Mouse (Mus musculus) MEL (cell line): Measurements from ENCODE around the gene Fgfr2. TPM values are rescaled to one million over a fixed set of nuclear protein-coding genes. Genes with fewer than 3 reads are reported as not detected.
A peak's percentile ranks its signal among the peaks of the same experiment; 100 is the strongest.

Experiments used
- DNase-seq: peaks from one replicate; pipeline ENCODE4 v3.0.0; 2011; ENCODE audit warnings: low read depth, low spot score
- H3K27ac ChIP-seq: 2 replicates; pipeline ENCODE4 v1.5.1; 2012; ENCODE audit warnings: low read depth, mild to moderate bottlenecking, control low read depth, low read length, moderate library complexity; ENCODE audit not compliant: control insufficient read depth
- H3K27me3 ChIP-seq, 2 experiments: fragments of 150-350 bp in 1 of 2; sonication (generic) in 1 of 2; 2 replicates each; pipeline ENCODE4 v1.6.1; 2012; ENCODE audit warnings: low read length in 2 of 2, mild to moderate bottlenecking in 2 of 2, improper control_type of control experiment in 1 of 2, moderate library complexity in 1 of 2; ENCODE audit not compliant: insufficient read depth in 2 of 2, control insufficient read depth in 1 of 2
- H3K36me3 ChIP-seq, 2 experiments: 2 replicates each; pipeline ENCODE4 v1.6.1; 2012 to 2014; ENCODE audit warnings: low read length in 2 of 2, improper control_type of control experiment in 1 of 2, inconsistent platforms in 1 of 2, mild to moderate bottlenecking in 1 of 2; ENCODE audit not compliant: insufficient read depth in 2 of 2, control insufficient read depth in 1 of 2
- H3K4me1 ChIP-seq, 2 experiments: fragments of 150-350 bp in 1 of 2; sonication (generic) in 1 of 2; 2 replicates each; pipeline ENCODE4 v1.6.1; 2012; ENCODE audit warnings: low read length in 2 of 2, improper control_type of control experiment in 1 of 2, mild to moderate bottlenecking in 1 of 2; ENCODE audit not compliant: insufficient read depth in 2 of 2, control insufficient read depth in 1 of 2
- H3K4me3 ChIP-seq, 2 experiments: fragments of 150-350 bp in 1 of 2; sonication (generic) in 1 of 2; 2 replicates each; pipeline ENCODE4 v1.5.1; 2012; ENCODE audit warnings: low read depth in 2 of 2, low read length in 2 of 2, mild to moderate bottlenecking in 2 of 2, moderate library complexity in 2 of 2, control low read depth in 1 of 2, improper control_type of control experiment in 1 of 2; ENCODE audit not compliant: control insufficient read depth in 1 of 2, insufficient read depth in 1 of 2
- H3K79me2 ChIP-seq: 2 replicates; pipeline ENCODE4 v1.6.1; 2012; ENCODE audit warnings: mild to moderate bottlenecking, low read length, moderate library complexity; ENCODE audit not compliant: control insufficient read depth, poor library complexity, insufficient read depth
- H3K9ac ChIP-seq: 2 replicates; pipeline ENCODE4 v1.6.1; 2012; ENCODE audit warnings: low read depth, mild to moderate bottlenecking, control low read depth, low read length, moderate library complexity; ENCODE audit not compliant: control insufficient read depth, poor library complexity, severe bottlenecking
- H3K9me3 ChIP-seq: fragments of 150-350 bp; sonication (generic); replicated peaks from 2 replicates; pipeline ENCODE4 v1.6.1; 2012; ENCODE audit warnings: mild to moderate bottlenecking, low read length, improper control_type of control experiment, moderate library complexity; ENCODE audit not compliant: insufficient read depth
- BHLHE40 ChIP-seq: IDR thresholded peaks from 2 replicates; pipeline ENCODE4 v1.6.1; 2012; ENCODE audit warnings: low read depth, mild to moderate bottlenecking, inconsistent platforms, low read length, improper control_type of control experiment, borderline replicate concordance
- CHD1 ChIP-seq: IDR thresholded peaks from 2 replicates; pipeline ENCODE4 v1.6.1; 2012; ENCODE audit warnings: low read depth, mild to moderate bottlenecking, inconsistent platforms, low read length, improper control_type of control experiment
- CHD2 ChIP-seq: IDR thresholded peaks from 2 replicates; pipeline ENCODE4 v1.6.1; 2011; ENCODE audit warnings: low read length, improper control_type of control experiment
- CTCF ChIP-seq, 3 experiments: IDR thresholded peaks in 2 of 3; conservative IDR thresholded peaks in 1 of 3; 2 replicates each; pipeline ENCODE4 v1.5.1; 2011 to 2012; ENCODE audit warnings: low read length in 3 of 3, low read depth in 2 of 3, mild to moderate bottlenecking in 2 of 3, improper control_type of control experiment in 1 of 3, inconsistent platforms in 1 of 3, mixed read lengths in 1 of 3, moderate library complexity in 1 of 3; ENCODE audit not compliant: control insufficient read depth in 1 of 3, insufficient read depth in 1 of 3, poor library complexity in 1 of 3, severe bottlenecking in 1 of 3
- E2F4 ChIP-seq: IDR thresholded peaks from 2 replicates; pipeline ENCODE4 v1.6.1; 2011; ENCODE audit warnings: low read depth, low read length, improper control_type of control experiment, borderline replicate concordance
- EP300 ChIP-seq, 2 experiments: IDR thresholded peaks; 2 replicates each; pipeline ENCODE4 v1.6.1; 2011; ENCODE audit warnings: improper control_type of control experiment in 2 of 2, low read length in 2 of 2, low read depth in 1 of 2, mild to moderate bottlenecking in 1 of 2
- ETS1 ChIP-seq: IDR thresholded peaks from 2 replicates; pipeline ENCODE4 v1.6.1; 2012; ENCODE audit warnings: low read depth, mild to moderate bottlenecking, inconsistent platforms, low read length, improper control_type of control experiment, moderate library complexity
- GATA1 ChIP-seq: IDR thresholded peaks from 2 replicates; pipeline ENCODE4 v1.6.1; 2011; ENCODE audit warnings: low read depth, low read length, improper control_type of control experiment
- HCFC1 ChIP-seq: IDR thresholded peaks from 2 replicates; pipeline ENCODE4 v1.6.1; 2012; ENCODE audit warnings: low read depth, mild to moderate bottlenecking, inconsistent platforms, low read length, improper control_type of control experiment, moderate library complexity
- JUND ChIP-seq: IDR thresholded peaks from 2 replicates; pipeline ENCODE4 v1.6.1; 2011; ENCODE audit warnings: low read depth, mild to moderate bottlenecking, improper control_type of control experiment, low read length
- KAT2A ChIP-seq: conservative IDR thresholded peaks from 2 replicates; pipeline ENCODE4 v1.6.1; 2012; ENCODE audit warnings: low read depth, low read length, improper control_type of control experiment, inconsistent platforms
- MAFK ChIP-seq: IDR thresholded peaks from 2 replicates; pipeline ENCODE4 v1.6.1; 2011; ENCODE audit warnings: low read depth, mild to moderate bottlenecking, low read length, improper control_type of control experiment, borderline replicate concordance
- MEF2A ChIP-seq: IDR thresholded peaks from 2 replicates; pipeline ENCODE4 v1.6.1; 2014; ENCODE audit warnings: low read depth, mild to moderate bottlenecking, inconsistent platforms, low read length, improper control_type of control experiment; ENCODE audit not compliant: poor library complexity, insufficient replicate concordance, severe bottlenecking; ENCODE audit errors: extremely low read depth
- MYC ChIP-seq: IDR thresholded peaks from 2 replicates; pipeline ENCODE4 v1.6.1; 2011; ENCODE audit warnings: low read depth, mild to moderate bottlenecking, low read length, improper control_type of control experiment, moderate library complexity
- NELFE ChIP-seq: IDR thresholded peaks from 2 replicates; pipeline ENCODE4 v1.6.1; 2011; ENCODE audit warnings: low read depth, low read length, improper control_type of control experiment
- NRF1 ChIP-seq: IDR thresholded peaks from 2 replicates; pipeline ENCODE4 v1.6.1; 2014; ENCODE audit warnings: low read depth, mild to moderate bottlenecking, inconsistent platforms, low read length, improper control_type of control experiment, moderate library complexity; ENCODE audit not compliant: poor library complexity, insufficient read depth, severe bottlenecking
- POLR2A ChIP-seq, 2 experiments: IDR thresholded peaks; 2 replicates each; pipeline ENCODE4 v1.6.1; 2011 to 2012; ENCODE audit warnings: low read length in 2 of 2, mild to moderate bottlenecking in 2 of 2, control low read depth in 1 of 2, improper control_type of control experiment in 1 of 2, low read depth in 1 of 2, moderate library complexity in 1 of 2; ENCODE audit not compliant: control insufficient read depth in 1 of 2, insufficient read depth in 1 of 2, poor library complexity in 1 of 2
- POLR2AphosphoS5 ChIP-seq: IDR thresholded peaks from 2 replicates; pipeline ENCODE4 v1.6.1; 2012; ENCODE audit warnings: low read depth, borderline replicate concordance, mild to moderate bottlenecking, inconsistent platforms, low read length, moderate library complexity, mixed read lengths
- TCF12 ChIP-seq: IDR thresholded peaks from 2 replicates; pipeline ENCODE4 v1.6.1; 2014; ENCODE audit warnings: low read depth, mild to moderate bottlenecking, inconsistent platforms, low read length, improper control_type of control experiment, moderate library complexity
- UBTF ChIP-seq: IDR thresholded peaks from 2 replicates; pipeline ENCODE4 v1.6.1; 2012; ENCODE audit warnings: low read depth, mild to moderate bottlenecking, inconsistent platforms, low read length, improper control_type of control experiment, moderate library complexity, borderline replicate concordance; ENCODE audit not compliant: insufficient read depth
- USF2 ChIP-seq, 2 experiments: IDR thresholded peaks; 2 replicates each; pipeline ENCODE4 v1.6.1; 2011 to 2012; ENCODE audit warnings: improper control_type of control experiment in 2 of 2, low read length in 2 of 2, borderline replicate concordance in 1 of 2, inconsistent platforms in 1 of 2, low read depth in 1 of 2, mild to moderate bottlenecking in 1 of 2; ENCODE audit not compliant: insufficient read depth in 1 of 2
- ZC3H11A ChIP-seq: IDR thresholded peaks from 2 replicates; pipeline ENCODE4 v1.6.1; 2012; ENCODE audit warnings: low read depth, mild to moderate bottlenecking, inconsistent platforms, low read length, improper control_type of control experiment
- ZKSCAN1 ChIP-seq: IDR thresholded peaks from 2 replicates; pipeline ENCODE4 v1.6.1; 2012; ENCODE audit warnings: low read depth, mild to moderate bottlenecking, inconsistent platforms, low read length, improper control_type of control experiment, moderate library complexity
- ZMIZ1 ChIP-seq: IDR thresholded peaks from 2 replicates; pipeline ENCODE4 v1.6.1; 2012; ENCODE audit warnings: low read depth, mild to moderate bottlenecking, inconsistent platforms, low read length, improper control_type of control experiment, moderate library complexity
- ZNF384 ChIP-seq: IDR thresholded peaks from 2 replicates; pipeline ENCODE4 v1.6.1; 2012; ENCODE audit warnings: low read depth, mild to moderate bottlenecking, inconsistent platforms, low read length, improper control_type of control experiment
- polyA plus RNA-seq, 2 experiments: library from polyadenylated mRNA; stranded (reverse) in 1 of 2; unstranded in 1 of 2; fragments of >175 nt in 1 of 2; fragments of >200 nt in 1 of 2; gene quantifications; 2 replicates each; pipeline versions ENCODE4 v1.2.1 to v1.2.4; 2012; ENCODE audit warnings: low replicate concordance in 2 of 2, low read depth in 1 of 2; ENCODE audit not compliant: insufficient read length in 2 of 2, insufficient read depth in 1 of 2, missing spikeins in 1 of 2
- total RNA-seq: library from RNA; depleted of rRNA; stranded (reverse); fragments of 300-350 nt; gene quantifications from 2 replicates; pipeline ENCODE4 v1.2.3, GENCODE M21; 2012

The Fgfr2 gene
- total and polyA plus RNA-seq, 3 experiments: not detected

DNA sequence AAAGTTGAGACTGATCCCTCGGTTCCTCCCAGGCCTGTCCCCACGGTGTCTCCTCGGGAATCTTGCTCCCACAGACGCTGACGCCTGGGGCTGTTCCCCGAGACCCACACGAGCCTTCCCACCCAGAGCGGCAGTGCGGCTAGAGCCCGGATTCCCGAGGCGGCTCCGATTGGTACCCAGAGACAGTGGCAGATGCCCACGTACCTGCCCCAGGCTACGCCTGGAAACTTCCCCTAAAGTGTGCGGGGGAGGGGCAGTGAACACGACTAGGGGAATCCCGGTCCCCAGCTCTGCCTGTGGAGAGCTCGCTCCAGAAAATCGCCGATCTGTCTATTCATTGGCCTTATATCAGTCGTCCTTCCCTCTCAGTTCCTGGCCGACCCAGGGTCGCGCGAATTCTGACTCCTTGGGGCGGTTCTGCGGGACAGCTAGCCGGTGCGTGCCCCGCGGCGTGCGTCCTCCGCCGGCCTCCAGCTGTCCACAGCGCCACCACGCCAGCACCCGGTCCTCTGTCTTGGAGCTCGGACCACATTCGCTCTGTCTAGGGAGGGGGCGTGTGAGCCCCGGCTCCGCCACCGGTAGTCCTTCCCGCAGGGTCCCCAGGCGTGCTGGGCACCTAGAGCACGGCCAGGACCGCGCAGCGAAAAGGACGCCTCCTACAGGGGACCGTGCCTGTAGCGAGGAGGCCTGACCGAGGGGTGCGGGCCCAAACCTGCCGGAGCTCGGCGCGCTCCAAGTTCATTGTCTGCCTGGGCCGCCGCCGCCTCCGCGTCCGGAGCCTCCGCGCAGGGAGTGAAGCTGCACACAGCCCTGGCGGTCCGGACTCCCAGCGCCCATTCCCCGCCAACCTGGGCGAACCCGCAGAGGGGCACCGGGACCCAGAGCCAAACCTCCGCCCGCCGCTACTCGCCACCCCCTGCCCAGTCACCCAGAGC is 806.8 kb downstream of the Fgfr2 start:
- peak; percentile 79 for DNase-seq
- peak overlapping the region; percentile 96 to 97 for H3K4me3 ChIP-seq
- TF ChIP-seq POLR2A (IDR thresholded peaks at IDR 0.05; ENCODE audit: control insufficient read depth in 1 of 2, insufficient read depth in 1 of 2, low read depth in 1 of 2, low read length in 2 of 2, poor library complexity in 1 of 2) (no peak; a peak in 1 of 4 replicates), JUND (no peak), TCF12 (no peak), E2F4 (no peak), NELFE (no peak), MAFK (no peak), CTCF (IDR thresholded peaks at IDR 0.05 in 2 of 3, conservative IDR thresholded peaks at IDR 0.05 in 1 of 3; ENCODE audit: control insufficient read depth in 1 of 3, insufficient read depth in 1 of 3, low read depth in 2 of 3, low read length in 3 of 3, poor library complexity in 1 of 3, severe bottlenecking in 1 of 3) (peak in 2 of 3 experiments; percentile 31 to 47; a peak in 4 of 6 replicates), GATA1 (no peak), BHLHE40 (no peak), CHD2 (no peak), MYC (no peak), USF2 (IDR thresholded peaks at IDR 0.05; ENCODE audit: borderline replicate concordance in 1 of 2, insufficient read depth in 1 of 2, low read depth in 1 of 2, low read length in 2 of 2) (no peak), ZNF384 (no peak), ZC3H11A (no peak), ETS1 (0 out of 2 replicates have a peak, but pooled peaks have one; percentile 8), MEF2A (no peak), CHD1 (no peak), EP300 (IDR thresholded peaks at IDR 0.05; ENCODE audit: low read depth in 1 of 2, low read length in 2 of 2) (no peak), UBTF (no peak), NRF1 (no peak), KAT2A (no peak), HCFC1 (no peak), ZMIZ1 (no peak), ZKSCAN1 (no peak), POLR2AphosphoS5 (0 out of 2 replicates have a peak, but pooled peaks have one; percentile 45)
- TF ChIP-seq, all 39 proteins: peak for 3
- Histone ChIP-seq H3K27me3 (no peaks in the 10 kb centered on the region), H3K9ac (peak overlapping the region; percentile 91), H3K27ac (peak overlapping the region; percentile 66), H3K4me1 (peaks cover 14 to 46% of the 10 kb centered on the region in 2 experiments), H3K79me2 (peaks cover 56% of the 10 kb centered on the region), H3K36me3 (peaks cover 0 to 35% of the 10 kb centered on the region in 2 experiments), H3K9me3 (no peaks in the 10 kb centered on the region)
